Mouse (Mus musculus) G1E (cell line): ENCODE measurements at regions not wholly inside any gene's neighbourhood (a gene's known extent, or its start where the extent isn't known, plus 50 kb on each side); places are given as distances from the start of the nearest gene placed in this dataset.

ENCODE experiments used
- CTCF ChIP-seq: IDR thresholded peaks from 2 replicates; pipeline ENCODE4 v1.5.1; 2012; ENCODE audit warnings: low read depth, low read length, inconsistent platforms, mixed read lengths
- GATA1 ChIP-seq: IDR thresholded peaks from 2 replicates; pipeline ENCODE4 v1.6.1; 2012; ENCODE audit warnings: borderline replicate concordance, low read length, inconsistent platforms, mixed read lengths
- GATA2 ChIP-seq: IDR thresholded peaks from 2 replicates; pipeline ENCODE4 v1.6.1; 2012; ENCODE audit warnings: low read depth, low read length, inconsistent platforms, borderline replicate concordance
- POLR2AphosphoS5 ChIP-seq: IDR thresholded peaks from 2 replicates; pipeline ENCODE4 v1.6.1; 2012; ENCODE audit warnings: low read depth, low read length, inconsistent platforms; ENCODE audit not compliant: insufficient replicate concordance

DNA sequence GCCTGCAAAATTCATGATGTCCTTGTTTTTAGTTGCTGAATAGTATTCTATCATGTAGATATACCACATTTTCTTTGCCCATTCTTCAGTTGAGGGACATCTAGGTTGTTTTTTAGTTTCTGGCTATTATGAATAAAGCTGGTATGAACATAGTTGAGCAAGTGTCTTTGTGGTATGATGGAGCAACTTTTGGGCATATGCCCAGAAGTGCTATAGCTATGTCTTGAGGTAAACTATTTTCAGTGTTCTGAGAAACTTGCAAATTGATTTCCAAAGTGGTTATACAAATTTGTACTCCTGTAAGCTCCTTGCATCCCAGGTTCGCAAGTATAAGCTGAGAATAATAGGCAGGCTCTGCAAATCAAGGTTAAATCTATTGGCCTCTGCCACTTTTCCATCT lies 473.8 kb upstream of the Zeb2 start:
- TF ChIP-seq GATA1 (no peak), CTCF (no peak), POLR2AphosphoS5 (no peak), GATA2 (no peak)
